ENCODE assay signal across 9 mouse cellular contexts in genomic region chr1:155050897-155051592, GRCm38 (mm10). TPM values are rescaled to one million over a fixed set of nuclear protein-coding genes. Genes with fewer than 3 reads are reported as not detected.
A peak's percentile ranks its signal among the peaks of the same experiment; 100 is the strongest.
DNase-seq lines count a peak whose midpoint lies in the region; ATAC-seq lines count a peak whose summit lies in the region.
"Had no signal": no experiment of that assay in that cellular context is flagged by ENCODE, and none has a peak within 500 bp of the region (broad histone marks: within the 10 kb centered on the region; RNA-seq: fewer than 3 reads in every experiment).

No protein-coding gene starts in this region.

- H3K4me3 ChIP-seq in kidney, embryonic 14.5 days (ENCODE audit: low read length), result no peak overlapping the region
- H3K4me3 ChIP-seq: midbrain, embryonic 12.5 days had no signal

- H3K9ac ChIP-seq in kidney, embryonic 14.5 days (ENCODE audit: low read depth, low read length), result no peak overlapping the region
- H3K9ac ChIP-seq: midbrain, embryonic 12.5 days had no signal

- H3K27ac ChIP-seq in kidney, embryonic 14.5 days (ENCODE audit: low read depth, low read length), result peak overlapping the region; percentile 59; the same call in 1 of the 2 replicates

- H3K27me3 ChIP-seq in kidney, embryonic 14.5 days (ENCODE audit: control insufficient read depth, insufficient read depth, low read length), result no peaks in the 10 kb centered on the region

- H3K36me3 ChIP-seq in kidney, embryonic 14.5 days (ENCODE audit: control insufficient read depth, insufficient read depth, low read length), result no peaks in the 10 kb centered on the region
- H3K36me3 ChIP-seq: midbrain, embryonic 12.5 days had no signal

- WGBS in kidney, embryonic 14.5 days, result 63% methylated on average over 9 of the region's 9 CpGs

- H3K4me2 ChIP-seq in kidney, embryonic 14.5 days (replicated peaks; ENCODE audit: low read depth, low read length), result no peak overlapping the region
- H3K4me2 ChIP-seq: midbrain, embryonic 12.5 days had no signal

- DNase-seq in kidney, adult 18-20 months, result no peak
- DNase-seq in A20 (ENCODE audit: low read depth, low spot score), result peak; percentile 82
- peak; percentile 37 to 69 for DNase-seq in left cerebral cortex, postnatal 14 days (ENCODE audit: low spot score in 2 of 2)
- DNase-seq in cerebellum, postnatal 10 days, result no peak
- DNase-seq in urinary bladder, postnatal 14 days (ENCODE audit: low spot score), result no peak
- DNase-seq in spleen, postnatal 14 days (ENCODE audit: low spot score in 2 of 2), result no peak

- peaks cover 44% of the 10 kb centered on the region for H3K4me1 ChIP-seq in kidney, embryonic 14.5 days (ENCODE audit: control insufficient read depth, insufficient read depth, low read length)

- H3K9me3 ChIP-seq in kidney, embryonic 14.5 days (ENCODE audit: control insufficient read depth, low read length), result no peaks in the 10 kb centered on the region
- H3K9me3 ChIP-seq: midbrain, embryonic 12.5 days had no signal

- intact Hi-C loops in left cerebral cortex, postnatal 14 days (cut with DNase I), result no loop called here

- peak; percentile 13; the same call in 1 of the 2 replicates for ATAC-seq in kidney, embryonic 14.5 days (ENCODE audit: low FRiP score, low TSS enrichment)
- ATAC-seq in activated CD4-positive, CD25-positive, alpha-beta regulatory T cell, adult 4 months, result peak; percentile 49

RNA-seq across cellular contexts. Expression of gene Ier5, which starts 48.4 kb away (rescaled TPM):
- polyA plus RNA-seq in kidney, embryonic 14.5 days (2014; fragmentation: Nextera tagmentation; extraction: Ambion mirVana), result 13.1 and 14.8 TPM in 2 replicates
- 1 to 10 TPM; 5.0 to 7.9 TPM for polyA plus RNA-seq in activated CD4-positive, CD25-positive, alpha-beta regulatory T cell, adult 4 months (2017; shearing (Covaris generic))
- 10 to 100 TPM; 36.8 to 37.1 TPM for total RNA-seq in left cerebral cortex, postnatal 14 days (2021)

Comparison
In these comparisons a context has a peak if more than half of its experiments do, and no peak if none do; other contexts are left out.
1. DNase-seq: peak in A20 (single experiment) and left cerebral cortex, postnatal 14 days (2 of 2); none in kidney, adult 18-20 months (single experiment), cerebellum, postnatal 10 days (0 of 2), urinary bladder, postnatal 14 days (single experiment) and spleen, postnatal 14 days (0 of 2).